Mouse (Mus musculus) right cerebral cortex, adult 2 months (tissue): ENCODE data around the gene Sufu.

Experiments
- DNase-seq, 2 experiments: peaks; one replicate each; pipeline ENCODE4 v3.0.0; 2021 to 2022; ENCODE audit warnings: low spot score in 2 of 2

The Sufu gene

DNA sequence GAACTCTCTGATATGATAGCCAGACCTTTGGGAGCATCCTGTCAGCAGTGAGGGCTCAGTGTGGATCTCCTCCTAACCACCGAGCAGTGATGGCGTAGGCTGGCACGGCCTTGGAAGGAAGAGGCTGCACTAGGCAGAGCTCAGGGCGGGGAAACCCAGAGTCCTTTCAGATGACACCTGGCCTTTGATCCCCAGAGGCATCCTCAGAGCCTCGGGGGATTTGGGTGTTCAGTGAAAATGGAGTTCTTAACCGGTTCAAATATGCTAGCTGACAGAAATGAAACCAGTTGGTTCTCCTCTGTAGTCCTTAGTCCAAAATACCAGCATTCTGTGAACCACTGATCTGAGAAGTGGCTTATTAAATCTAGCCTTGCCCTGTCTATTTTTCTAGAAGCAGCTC is 69.5 kb downstream of the Sufu start:
- no peak for DNase-seq

DNA sequence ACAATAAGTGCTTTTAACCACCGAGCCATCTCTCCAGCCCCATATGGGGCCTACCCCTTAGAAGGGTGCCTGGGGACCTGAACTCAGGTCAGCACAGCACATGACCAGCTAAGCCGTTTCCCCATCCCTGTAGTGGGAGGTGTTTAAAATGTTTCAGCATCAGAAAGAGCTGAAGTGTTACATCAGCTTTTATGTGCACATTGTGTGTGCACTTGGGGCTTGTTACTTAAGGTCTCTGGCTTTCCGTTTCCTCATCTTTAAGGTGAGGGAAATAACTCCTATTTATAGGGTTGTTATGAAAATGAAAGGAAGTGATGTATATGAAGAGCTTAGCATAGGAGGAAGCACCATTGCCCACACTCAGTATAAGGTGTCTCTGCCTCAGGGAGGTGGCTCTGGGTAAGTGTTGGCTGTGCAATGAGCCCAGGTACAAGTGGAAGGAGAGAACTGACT is 70.4 kb downstream of the Sufu start:
- no peak for DNase-seq

DNA sequence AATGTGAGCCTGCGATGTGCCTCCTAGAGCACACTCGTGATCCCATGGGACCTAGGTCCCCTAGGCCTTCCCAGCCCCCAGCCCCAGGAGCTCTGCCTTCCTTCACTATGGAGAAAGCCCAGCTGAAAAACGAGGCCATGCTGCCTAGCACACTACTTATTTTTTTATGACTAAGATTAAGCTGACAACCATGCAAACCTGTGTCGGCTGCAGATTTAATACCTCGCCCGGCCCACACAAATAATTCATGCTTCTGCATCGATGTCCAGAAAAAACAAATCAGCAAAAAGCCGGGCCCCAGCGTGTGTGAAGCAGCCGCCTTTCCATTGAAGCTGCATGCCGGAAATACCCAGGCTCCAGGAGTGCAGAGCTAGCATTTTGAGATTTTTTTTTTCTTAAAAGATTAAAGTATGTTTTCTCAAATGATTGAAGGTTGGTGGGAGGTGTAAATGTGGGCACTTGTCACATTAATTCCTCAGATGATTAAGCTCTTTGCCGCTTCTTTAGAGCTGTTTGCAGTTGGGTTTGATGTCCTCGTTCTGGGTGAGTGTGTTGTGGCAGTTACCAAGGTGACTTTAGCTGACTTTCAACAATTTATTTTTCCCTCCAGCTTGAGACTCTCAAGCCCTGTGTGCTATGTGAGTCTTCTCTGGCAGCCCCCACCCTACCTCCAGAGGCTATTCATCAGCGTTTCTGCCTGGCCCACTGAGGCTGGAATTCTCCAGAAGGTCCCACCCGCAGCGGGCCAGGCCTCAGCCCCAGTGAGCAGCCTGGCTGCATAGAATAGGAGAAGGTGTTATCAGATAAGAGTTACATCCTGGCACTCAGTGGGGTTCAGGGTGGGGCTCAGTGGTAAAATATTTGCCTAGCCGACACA is 73.9 kb downstream of the Sufu start:
- peak; percentile 23 to 44 for DNase-seq

DNA sequence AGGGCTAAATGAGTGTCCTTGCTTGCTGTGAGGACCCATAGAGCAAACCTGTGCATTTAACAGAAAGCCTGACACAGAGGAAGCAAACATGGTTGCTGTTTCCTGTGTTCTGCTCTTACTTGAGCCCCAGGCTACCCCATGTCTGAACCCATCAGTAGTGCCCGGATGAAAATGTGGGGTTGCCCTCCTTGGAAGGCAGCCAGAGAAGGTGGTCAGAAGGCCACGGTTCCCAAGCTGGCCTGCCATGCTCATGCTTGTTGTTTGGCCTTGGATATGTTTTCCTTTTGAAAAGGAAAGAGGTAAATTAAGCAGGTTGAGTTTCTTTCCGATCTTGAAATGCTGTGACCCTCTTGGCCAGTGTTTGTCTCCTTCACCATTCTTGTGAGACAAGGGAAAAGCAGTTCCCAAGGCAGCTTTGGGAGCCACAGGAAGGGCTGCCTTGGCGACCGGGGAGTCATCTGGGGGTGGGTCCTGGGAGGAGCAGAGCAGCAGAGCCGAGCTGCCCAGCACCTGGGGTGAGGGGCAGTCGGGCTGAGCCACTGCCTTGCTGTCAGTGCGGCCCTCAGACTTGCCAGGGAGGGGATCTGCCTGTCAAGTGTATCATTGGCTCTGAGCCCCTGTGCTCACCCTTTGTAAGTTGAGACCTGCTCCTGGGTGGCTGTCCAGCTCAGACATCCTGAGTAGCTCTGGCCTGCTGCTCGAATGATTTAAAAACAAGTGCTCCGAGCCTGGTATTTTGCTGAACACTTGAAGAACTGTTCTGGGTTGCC is 74.8 kb downstream of the Sufu start:
- no peak for DNase-seq

DNA sequence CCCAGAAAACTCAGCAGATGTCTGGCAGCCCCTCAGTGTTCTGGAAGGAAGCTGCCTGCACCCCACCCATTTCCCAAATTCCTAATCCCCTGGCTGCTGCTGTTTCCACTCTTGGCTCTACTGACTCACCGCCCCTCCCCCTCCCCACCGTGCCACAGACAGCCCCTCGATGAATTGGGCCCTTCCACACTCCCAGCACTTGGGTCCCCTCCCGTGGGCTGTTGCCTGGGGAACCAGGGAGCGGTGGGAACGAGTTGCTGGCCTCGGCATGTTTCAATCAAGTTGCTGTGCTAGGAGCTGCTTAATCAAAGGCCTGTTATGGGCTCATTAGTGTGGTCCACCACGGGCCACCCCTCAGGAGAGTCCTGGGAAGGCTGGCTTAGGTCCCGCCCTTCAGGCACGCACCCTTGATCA is 80.7 kb downstream of the Sufu start:
- DNase-seq = no peak

DNA sequence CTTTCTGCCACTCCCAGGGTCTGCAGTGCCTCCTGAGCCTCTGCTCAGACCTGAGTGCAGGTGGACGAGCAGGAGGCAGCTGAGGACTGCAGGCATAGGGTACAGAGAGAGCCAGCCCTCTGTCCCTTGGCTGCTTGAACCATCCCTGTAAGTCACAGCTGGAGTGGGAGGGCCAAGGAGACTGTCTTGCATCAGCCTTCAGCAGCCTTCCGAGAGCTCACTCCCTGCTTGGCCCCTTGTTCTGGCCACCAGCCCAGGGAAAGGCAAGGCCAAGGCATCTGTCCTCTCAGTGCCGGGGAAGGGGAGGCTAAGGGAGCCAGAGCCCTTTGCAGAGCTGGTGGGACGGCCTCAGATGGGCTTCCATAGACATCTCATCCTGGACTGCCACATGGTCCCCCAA is 81.5 kb downstream of the Sufu start:
- no peak for DNase-seq

DNA sequence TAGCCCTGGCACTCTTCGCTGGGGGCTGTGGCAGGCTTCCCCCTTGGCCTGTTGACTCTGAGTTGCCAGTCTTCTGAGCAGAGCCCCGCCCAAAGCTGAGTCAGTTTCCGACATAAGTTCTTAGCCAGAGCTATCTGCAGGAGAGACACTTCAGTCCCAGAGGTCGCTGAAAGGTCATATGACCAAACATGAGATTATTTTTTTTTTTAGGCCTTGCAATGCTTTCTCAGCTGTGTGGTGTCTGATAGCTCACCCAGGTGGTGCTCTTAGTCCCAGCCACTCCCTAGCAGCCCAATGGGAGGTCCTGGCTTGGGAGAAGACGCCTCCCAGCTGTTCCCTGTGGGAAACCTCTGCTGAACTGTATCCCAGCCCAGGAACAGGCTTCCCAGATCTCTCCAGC is 82.1 kb downstream of the Sufu start:
- no peak for DNase-seq

DNA sequence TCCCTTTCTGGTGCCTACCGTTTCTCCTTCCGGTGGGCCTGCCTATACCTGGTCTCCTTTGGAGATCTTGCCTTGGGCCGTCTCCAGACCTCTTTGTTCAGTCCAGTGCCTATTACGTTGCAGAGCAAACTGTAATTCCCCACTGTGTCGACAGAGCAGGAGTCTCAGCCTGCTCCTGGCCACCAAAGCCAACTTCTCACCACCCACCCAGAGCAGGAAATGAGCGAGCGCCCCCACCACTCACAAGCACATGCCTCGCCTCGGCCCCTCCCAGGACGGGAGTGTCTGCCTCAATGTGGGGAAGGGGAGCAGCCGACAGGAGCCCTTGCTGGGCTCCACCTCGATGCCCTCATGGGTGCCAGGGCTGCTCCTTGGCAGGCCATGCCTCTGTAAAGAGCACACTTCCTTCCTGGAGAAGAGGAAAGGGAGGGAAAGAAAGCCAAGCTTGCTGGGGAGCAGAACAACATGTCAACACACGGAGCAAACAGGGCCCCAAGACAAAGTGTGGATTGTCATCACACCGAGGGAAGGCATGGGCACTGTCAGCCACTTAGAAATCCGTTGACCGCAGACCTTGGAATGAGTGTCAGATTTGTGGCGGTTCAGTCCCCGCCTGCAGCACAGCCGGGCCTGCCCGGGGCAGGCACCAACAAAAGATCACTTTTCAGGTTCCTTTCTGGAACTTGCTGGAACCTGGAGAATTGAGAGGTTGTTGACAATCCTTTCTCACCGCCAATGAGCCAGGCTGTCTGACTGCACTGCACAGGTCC is 82.8 kb downstream of the Sufu start:
- DNase-seq = no peak

DNA sequence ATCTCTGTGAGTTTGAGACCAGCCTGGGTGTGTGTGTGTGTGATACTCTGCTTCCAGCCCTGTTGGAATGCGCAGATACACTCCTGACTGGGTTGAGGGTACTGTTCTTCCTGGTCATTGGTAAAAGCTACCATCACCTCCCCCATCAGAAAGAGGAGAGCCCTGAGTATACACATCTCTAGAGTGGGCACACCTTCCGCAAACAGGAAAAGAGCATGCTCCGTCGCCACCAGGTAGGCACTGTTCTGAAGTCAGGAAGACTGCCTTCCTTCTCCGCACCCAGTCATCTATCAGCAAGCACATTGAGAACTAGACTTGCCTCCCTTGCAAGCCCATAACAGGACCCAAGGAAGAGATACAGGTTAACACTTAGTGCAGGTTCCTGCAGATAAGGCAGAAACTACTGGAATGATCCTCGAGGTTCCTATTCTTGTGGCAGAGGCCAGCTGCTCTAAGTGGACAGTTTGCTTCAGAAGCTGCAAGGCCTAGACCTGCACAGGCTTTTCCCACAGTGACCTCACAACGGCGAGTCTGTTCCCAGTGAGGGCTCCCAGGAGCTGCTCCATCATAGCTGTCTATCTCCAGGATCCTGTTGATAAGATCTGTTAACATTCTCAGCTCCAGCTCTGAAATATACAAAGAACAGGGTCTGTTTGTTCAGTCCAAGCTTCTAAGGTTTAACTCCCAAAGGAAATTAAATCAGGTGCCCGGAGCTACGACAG is 84.1 kb downstream of the Sufu start:
- DNase-seq = no peak

DNA sequence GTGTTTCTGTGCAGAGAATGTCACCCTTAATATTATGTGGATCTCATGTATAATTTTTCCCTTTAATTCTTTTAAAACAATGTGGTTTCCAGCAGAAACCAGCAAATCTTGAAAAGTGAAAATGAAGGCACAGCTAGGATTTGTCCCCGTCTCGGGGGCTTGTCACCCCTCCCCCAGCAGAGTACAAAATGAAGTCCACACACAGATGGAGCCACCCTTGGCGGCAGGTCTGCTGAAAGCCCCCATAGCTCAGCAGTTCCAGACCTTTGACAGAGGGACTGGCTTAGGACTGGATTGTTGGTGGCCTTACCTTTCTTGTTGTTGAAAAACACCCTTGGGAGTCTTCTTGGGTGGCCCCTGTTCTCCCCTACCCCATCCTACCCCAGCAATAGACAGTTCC is 84.7 kb downstream of the Sufu start:
- no peak for DNase-seq

DNA sequence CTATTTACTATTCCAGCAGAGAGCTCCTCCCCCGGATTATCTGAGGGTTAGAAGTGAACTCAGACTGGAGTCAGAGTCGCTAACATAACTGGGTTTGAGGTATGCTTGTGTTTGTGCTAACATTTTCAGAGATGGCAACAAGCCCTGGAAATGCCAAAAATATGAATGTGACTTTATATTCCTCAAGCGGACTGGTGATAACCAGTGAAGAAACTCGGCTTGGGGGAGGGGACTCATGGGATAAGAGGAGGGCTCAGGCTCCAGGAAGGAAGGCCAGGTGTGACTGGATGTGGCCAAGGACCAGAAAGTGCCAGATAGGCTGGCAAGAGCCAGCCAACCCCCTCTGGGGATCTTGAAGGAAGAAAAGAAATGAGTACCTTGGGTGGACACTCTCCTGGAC is 85.1 kb downstream of the Sufu start:
- no peak for DNase-seq

DNA sequence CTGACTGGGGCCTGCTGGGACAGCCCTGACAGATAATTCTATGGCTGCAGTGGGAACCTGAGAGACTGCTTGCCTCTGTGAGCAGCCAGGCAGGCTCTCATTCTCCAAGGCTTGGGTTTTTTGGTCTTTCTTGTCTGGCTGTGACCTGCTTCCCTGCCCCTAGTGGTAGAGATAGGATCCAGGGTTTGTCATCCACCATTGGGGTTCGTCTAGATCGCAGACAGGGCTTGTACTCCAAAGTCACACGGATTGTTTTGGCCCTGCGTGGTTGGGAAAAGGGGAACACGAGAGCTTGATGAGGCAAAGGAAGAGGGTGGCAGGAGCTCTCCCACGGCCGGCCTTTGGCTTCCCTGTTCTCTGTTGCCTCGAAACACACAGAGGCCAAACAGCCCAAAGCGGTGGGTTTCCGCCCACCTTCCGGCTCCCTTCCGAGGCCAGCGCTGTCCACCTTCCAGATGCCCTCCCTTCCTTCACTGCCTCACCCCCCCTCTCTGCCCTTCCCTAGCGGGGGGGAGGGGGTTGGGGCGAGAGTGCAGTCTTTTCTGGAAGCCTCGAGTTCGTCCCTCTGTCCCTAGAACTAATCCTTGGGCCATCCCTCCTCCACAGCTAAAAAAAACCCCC is 86.3 kb downstream of the Sufu start:
- DNase-seq = no peak

DNA sequence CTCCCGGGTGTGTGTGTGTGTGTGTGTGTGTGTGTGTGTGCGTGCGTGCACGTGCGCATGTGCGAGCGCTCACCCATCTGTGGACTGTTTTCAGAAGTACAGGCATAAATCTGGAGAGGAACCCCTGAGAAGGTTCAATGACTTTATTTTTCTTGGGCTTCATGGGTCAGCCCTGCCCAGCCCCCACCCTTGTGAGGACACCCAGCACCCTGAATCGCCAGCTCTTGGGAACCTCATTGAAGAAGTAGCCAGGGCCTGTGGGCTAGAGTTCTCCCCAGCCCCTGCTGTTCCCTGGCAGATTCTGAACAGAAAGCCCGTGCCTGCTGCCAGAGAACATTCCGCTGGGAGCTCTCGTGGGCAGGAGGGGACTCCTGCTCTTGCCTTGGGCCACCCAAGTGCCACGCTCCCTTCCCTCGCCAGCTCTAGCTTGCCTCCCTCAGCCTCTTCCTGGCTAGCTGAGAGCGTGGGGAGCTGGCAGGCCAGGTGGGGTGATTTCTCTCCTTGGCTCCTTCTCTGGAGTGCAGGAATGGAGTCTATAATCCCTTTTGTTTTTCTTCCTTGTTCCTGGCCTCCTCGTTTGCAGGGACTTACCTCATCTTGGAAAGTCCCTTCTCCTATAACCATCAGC is 87.1 kb downstream of the Sufu start:
- DNase-seq = peak in 1 of 2 experiments; percentile 57

DNA sequence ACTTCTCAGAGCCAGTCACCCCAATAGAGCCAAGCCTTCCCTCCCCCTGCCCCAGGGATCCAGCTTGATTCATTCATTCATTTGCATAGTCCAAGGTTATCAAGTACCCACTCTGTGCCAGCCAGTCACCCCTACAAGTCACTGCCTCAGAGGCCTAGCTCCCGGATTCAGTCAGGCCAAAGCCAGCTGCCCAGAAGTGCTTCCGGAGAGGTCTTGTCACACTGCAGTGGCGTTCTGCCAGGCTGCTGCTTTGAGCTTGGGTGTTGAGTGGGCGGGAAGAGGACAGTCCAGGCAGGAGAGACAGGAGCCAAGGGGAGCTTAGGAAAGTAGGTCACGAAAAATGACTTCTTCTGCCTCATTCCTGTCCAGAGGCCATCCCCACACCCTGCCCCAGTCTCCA is 87.8 kb downstream of the Sufu start:
- peak; percentile 59 to 60 for DNase-seq

DNA sequence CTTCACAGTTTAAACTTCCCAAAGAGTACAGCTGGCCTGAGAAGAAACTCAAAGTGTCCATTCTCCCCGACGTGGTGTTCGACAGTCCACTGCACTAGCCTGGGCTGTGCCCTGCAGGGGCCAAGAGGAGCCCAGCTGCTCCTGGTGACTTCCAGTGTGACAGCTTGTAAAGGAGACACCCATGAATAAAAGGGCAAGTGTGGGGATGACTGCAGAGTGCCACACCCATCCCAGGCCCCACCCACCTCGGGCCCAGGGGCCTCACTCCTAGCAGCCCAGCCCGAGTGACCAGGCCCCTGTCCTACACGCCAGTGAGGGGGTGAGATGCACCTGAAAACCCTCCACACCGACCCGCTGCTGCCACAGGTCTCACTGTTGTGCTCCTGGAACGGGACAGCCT is 89.2 kb downstream of the Sufu start:
- no peak for DNase-seq

DNA sequence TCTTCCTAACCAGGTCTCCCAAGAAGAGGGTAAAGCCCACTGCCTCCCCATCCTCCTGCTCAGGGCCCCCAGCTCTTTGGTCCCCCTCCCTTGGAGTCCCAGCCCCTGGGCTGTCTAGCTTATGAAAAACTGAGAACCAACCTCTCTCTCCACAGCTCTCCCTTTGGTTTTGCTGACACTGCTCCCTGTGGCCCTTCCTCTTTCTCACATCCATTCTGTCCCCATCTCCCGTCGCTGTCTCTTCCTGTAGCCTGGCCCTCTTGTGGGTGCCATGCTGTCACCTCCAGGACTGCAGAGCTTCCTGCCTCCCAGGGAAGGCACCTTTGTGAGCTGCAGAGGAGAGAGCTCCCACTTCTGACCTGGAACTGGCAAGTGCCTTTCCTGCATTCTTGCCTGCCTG is 90.0 kb downstream of the Sufu start:
- no peak for DNase-seq

DNA sequence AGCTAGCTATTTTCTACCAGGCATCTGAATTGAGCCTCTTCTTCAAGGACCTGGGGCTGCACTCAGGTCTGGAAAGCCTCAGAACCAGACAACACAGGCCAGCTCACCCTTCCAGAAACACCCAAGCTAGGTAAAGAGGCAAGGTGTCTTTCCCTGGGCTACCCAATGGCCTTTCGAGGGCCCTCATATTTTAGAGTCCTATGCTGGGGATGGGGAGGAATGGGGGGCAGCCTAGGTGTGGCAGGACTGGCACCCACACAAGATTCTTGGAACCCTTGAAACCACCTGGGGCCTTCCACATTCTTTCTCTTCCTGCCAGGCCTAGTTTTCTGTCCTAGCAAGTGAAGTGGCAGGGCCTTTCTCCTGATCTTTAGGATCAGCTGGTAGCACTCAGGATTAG is 92.8 kb downstream of the Sufu start:
- DNase-seq = no peak

DNA sequence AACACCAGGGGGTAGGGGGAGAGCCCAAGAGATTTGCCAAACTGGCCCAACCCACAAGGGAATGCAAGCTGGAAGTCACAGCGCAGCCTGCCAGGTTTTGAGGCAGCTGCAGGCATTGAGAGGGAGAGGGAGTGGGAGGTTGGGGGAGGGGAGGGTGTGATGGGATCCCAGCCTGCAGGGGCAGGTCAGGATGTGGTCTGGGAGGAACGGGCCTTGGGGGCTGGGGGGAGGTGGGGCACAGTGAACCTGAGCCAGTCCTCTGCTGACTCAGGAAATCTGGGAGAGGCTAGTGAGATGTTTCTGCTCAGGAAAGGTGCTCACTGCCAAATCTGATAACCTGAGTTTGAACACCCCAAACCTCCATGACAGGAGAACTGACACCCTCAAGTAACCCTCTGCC is 93.9 kb downstream of the Sufu start:
- no peak for DNase-seq

DNA sequence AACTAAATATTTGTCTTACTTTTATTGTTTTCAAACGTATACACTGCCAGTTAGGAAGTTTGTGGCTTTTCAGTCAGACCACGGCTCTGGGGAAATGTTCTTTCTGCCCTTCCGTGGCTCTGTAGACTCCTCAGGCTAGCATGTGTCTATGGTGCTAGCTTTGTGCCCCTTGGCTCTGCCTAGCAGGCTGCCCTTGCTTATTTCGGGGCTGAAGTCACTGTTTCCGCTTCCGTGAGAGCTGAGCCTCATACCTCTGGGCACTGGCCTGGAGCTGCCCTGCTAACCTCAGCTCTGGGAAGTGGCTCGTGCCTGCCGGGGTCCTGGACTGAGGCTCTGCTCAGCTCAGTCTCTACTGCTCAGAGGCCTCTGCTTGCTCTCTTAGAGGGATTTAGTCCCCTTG is 98.4 kb downstream of the Sufu start:
- DNase-seq = no peak

DNA sequence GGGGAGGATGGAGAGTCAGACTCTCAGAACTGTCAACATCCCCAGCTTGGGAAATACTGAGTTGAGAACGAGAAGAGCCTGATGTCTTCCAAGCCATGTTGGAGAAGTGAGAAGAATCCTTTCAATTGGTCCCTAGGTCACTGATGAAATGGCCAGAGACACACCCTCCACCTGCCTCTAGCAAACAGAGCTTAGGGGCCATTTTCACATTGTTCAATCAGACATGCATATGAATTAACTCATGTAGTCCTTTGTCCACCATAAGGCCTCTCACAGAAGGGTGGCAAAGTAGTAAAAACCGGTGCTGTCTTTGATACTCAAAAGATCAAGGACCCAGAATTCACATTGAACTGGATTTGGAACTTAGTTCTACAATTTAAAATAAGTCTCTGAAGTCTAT is 100.5 kb downstream of the Sufu start:
- DNase-seq = no peak

DNA sequence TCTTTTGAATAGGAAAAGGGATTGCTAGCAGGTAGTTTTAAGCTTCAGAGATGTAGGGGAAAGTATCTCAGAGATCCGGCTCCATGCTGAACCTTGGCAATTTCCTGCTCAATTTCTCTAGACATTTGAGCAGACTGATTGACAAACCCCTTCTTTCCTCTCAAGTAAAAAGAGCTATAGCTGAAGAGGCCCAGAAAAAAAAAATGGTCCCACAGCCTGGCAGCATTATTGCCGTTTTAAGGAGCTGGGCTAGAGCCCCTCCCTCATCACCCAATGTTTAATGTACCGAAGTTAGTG is 102.8 kb downstream of the Sufu start:
- DNase-seq = no peak
